Mouse (Mus musculus): Measurements from ENCODE around the gene Tent5c.

Tent5c gene

DNA sequence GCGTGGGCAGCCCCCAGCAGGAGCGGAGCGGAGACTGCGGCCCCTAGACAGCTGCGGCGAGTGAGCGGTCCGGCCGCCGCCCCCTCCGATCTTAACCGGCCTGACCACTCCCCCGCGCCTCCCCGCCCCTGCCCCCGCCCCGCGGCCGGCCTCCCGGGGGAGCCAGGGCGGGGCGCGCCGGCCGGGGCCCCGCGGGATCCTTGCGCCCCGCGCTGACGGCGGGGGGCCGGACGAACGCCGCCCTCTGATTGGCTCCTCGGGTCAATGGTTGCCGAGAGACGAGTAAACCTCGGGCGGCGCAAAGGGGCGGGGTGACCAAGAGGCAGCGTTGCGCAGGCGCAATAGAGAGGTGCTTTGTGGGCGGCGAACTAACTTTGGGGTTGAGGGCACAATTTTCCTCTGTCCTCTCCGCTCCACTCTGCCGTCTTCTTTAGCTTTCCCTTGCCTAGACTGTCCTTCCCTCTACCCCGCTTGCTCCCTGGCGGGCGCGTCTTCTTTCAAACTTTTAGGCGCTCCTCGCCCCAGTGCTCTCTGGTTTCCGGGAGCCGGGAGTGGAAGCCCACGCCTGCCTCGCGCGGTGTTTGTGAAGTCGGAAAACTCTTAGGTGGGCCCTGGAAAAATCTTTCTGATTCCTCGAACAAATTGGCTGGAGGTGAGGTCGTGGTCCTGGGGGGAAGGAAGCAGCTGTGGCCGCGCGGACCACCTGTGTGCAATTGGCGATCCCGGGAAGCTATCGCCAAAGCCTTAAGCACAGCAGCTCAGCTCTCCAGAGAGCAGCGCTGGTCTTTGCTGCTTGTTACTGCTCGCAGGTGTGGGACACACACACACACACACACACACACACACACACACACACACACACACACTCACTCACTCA, at the start of gene Tent5c:
Gene Tent5c, minus strand, starts transcription at position 192 of the 877 bp plus-strand sequence.
- DNase-seq (ENCODE audit: low spot score) = peak; percentile 92

DNA sequence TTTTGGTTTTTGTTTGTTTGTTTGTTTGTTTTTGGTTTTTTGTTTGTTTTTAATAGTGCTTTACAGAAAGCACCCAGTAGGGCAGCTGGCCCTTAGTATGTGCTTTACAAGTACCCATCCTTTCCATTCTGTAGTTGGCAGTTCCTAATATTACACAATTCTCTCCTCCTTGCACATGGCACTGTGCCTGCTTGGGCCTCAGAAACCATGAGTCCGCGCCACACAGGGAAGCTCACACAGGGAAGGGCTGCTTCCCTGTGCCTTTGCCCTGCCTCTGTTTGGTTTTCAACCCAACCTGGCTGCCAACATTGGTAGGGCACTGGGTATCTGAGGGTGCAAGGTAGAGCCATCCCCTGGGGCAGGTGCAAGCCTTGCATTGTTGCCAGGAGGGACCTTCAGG, 47.6 kb upstream of the Tent5c start:
- DNase-seq (ENCODE audit: low spot score) = no peak

DNA sequence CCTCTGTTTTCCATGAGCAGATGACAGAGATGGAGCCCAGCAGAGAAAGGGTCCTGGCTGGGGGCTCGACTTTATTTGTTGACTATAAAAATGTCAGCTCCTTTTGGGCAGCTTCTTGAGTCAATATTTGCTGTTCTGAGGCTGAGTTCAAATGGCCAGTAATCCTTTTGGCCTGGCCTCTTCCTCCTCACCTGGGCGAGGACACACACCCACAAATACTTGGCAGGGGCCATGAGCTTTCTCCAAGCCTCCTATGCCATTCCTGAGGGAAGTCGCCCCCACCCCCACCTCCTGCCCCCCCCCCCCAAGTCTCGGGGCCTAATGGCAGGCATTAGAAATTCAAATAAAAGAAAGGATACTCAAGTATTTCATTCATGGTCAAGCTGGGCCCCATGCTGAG, 46.8 kb upstream of the Tent5c start:
- no peak for DNase-seq (ENCODE audit: low spot score)

DNA sequence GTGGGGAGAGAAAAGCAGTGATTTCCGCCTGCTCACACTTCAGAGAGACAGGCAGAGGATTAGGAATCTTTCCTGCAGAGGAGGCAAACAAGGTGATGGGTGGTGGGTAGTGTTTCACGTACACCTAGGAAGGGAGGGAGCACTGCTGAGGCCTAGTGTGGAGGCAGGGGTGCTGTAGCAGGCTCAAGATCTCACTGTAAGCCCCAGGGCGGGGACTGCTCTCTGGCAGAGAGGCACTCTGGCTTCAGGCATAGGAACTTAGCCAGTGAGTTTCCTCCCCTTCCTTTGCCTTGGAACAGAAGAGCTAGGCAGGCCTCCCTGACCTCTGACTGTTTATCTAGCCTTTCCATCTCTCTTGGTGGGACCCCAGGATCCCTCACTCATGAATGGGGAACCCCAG, 46.2 kb upstream of the Tent5c start:
- no peak for DNase-seq (ENCODE audit: low spot score)

DNA sequence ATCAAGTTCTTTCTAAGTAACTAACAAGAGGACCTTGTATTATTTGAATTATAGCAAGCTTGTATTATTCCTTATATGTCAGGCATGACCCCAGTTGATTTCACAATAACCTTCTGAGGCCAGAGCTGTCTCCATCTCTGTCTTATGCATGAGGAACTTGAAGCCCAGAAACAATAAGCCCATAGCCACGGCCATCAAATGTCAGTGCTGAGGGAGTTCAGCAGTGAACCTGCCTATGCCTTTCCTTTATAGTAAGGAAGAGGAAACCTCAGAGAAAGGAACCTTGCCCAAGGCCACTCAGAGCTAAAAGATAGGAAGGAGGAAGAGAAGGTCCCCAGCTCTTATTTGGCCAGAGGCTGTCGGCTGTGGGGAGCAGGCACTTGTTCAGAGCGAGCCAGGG, 45.3 kb upstream of the Tent5c start:
- DNase-seq (ENCODE audit: low spot score) = no peak

DNA sequence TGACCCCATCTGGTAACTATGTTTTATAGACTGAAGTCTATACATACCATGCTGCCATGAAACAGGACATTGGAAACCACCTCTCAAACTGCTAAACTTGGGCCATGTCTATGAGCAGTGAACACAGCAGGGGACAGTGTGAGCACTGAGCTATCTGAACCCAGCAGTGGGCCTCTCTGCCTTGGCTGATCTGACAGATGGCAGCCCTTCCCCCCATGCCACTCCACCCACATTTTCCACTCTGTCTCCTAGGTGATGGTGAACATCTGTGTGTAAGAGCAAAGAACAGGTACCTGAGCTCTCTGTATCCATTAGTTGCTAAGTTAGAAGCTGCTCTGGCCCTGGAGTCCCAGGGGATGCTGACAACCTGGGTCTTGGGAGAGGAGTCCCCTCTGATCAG, 44.3 kb upstream of the Tent5c start:
- no peak for DNase-seq (ENCODE audit: low spot score)

DNA sequence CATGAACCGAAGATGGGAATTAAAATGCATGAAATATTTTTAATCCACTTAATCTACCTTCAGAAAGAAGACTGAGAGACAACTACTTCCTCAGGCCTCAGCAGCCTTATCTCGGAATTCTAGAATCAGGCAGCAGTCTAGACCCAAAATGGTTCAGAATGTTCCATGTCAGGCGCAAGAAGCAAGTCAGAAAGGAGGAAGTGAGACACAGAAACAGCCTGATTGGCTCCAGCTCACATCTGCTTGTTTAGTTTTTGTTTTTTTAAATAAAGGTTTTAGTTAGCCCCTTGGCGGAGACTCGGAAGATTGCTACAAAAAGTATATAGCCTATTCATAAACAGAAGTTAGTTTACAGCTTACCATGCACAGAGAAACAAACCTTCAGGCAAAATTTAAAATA, 41.8 kb upstream of the Tent5c start:
- no peak for DNase-seq (ENCODE audit: low spot score)

DNA sequence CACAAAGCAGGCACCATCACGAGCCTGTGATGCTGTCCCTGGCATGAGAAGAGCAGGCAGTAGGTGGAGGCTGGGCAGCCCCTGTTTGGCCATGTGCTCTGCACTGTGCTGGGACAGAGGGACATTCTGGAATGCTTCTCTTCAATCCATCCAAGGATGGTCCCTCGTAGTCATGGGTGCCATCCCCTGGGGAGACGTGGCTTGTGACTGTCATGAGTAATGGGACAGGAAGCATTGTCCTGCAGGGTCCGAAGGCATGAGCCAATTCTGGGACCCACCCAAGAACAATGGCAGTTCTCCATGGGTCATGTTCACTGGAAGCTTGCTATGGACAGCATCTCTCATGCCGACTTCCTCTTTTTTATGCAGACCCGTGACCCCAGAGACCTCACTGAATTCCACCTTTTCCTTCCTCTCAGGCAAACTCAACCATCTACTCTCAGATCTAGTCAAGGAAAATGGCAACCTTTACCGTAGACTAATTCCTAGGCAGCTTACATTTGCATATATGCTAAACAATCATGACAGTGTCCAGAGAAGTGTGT, 41.2 kb upstream of the Tent5c start:
- no peak for DNase-seq (ENCODE audit: low spot score)

DNA sequence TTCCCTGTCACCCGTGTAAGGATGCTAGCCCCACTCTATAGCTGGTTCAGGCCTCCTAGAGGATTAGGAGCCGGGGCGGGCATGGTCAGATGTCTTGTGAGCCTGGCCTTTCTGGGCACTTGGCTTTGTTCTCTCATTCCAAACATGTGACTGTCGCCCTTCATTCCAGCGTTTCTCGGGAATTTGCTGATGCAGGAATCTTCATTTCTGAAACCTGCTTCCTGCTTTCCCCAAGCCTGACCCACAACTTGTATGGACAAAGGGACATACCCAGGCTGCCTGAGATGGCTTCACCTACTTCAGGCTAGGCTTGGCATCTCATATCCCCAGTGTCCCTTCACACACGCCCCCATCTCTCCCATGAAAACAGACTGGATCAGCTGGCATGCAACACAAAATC, 33.5 kb upstream of the Tent5c start:
- no peak for DNase-seq (ENCODE audit: low spot score)

DNA sequence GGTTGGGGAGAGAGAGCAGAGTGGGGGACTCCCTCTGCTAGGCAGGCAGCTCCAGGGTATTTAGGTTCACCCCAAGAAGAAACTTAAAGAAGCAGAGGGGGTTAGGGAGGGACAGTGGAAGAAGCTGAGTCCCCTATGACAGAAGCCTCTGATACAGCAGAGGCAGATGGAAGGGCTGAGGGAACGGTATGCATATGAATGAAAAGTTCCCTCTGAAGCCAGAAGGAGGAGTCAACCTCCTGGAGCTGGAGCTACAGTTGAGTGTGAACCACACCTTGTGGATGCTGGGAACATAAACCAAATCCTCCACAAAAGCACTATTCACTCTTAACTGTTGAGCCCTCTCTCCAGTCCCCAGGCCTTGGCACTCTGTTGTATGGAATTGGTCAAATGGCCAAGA, 32.5 kb upstream of the Tent5c start:
- DNase-seq (ENCODE audit: low spot score) = no peak

DNA sequence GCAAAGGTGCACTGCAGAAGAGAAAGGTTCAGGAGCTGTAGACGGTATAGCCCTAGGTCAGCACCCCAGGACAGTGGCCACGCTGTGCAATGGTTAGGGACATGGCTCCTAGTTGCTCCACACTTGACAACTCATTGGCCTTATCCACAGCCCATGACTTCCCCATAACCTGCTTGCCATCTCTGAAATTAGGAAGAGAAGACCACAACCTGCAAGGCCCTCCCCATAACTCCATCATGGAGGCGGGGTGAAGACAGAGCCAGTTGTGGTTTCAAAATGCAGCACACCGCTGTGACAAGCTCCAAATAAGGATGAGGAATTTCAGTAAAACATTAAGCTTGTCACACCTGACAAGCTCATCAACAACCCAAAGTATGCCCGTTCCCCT, 26.6 kb upstream of the Tent5c start:
- DNase-seq (ENCODE audit: low spot score) = no peak

DNA sequence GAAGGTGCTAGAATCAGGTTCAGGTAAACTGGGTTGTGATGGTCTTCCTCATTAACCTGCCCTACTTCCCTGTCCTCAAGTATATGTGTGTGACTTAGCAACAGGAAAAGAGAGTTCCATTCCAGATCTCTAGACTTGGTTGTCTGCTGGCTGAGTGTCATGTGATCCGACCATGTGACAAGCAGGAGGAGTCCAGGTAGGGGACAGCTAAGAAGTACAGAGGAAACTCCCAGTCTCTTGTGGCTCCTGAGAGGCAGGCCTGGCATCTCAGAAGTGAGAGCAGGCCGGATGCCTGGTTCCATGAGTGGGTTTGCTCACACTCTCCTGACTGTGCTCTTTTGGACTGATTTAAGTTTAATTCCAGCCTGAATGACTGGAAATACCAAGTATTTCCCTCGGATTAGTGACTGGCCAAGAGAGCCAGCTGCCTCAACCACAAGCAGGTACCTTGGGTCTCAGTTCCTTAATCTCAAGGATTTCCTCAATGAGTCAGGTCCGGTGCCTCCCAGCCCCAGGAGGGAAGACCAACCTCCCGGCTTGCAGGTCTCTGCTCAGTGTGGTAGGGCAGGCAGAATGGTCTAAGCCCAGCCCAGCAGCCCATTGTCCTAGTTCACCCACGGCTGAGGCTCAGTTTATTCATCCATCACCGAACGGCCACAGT, 26.1 kb upstream of the Tent5c start:
- no peak for DNase-seq (ENCODE audit: low spot score)

DNA sequence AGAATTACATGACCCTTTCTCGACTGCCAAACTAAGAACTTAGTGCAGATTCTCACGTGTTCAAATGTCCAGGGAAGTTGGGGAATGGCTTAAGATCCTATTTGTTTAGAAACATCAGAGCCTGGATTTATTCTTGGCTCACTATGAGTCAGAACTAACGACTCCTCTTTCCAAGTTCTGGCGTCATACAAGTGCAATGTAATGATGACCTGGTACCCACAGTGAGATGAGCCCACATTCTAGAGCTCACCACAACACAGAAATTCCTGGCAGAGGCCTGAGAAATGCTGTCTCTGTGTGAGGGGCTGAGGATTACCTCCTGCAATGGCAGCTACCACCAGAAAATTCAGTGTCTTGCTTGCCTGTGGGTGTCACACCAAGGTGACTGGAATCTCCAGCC, 18.1 kb upstream of the Tent5c start:
- DNase-seq (ENCODE audit: low spot score) = no peak

DNA sequence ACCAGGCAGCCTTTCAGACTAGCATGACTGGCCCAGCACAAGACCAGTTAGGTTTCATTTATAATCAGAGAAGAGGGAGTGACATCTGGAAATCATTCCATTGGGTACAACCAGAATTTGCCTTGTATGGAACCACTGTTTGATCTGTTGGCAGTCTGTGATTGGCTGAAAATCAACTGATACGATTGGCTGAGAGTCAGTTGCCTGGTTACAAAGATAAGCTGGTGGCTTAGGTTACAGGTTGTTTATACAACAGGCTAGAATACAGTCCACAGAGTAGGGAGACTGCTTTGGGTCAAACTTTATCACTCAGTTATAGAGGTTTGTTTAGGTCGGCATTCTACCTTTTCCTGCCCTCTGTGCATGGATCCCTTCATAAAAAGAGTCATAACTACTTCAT, 17.6 kb upstream of the Tent5c start:
- no peak for DNase-seq (ENCODE audit: low spot score)

DNA sequence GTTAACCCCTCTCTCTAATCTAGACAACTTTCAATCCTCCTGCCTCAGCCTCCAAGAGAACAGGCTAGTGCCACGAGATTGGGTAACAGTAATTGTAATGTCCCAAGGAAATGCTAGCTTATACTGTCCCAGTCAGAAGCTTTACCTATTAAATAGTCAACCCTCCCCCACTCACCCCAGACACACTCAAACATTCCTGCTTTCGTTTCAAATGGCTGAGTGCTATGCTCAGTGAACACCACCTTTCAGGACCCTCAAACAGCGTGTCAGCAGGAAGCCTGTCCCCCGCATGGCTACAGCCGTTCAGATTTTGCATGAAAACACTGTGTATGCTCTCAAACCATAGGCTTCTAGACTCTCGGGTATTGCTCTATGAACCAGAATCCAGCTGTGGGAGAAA, 14.8 kb upstream of the Tent5c start:
- no peak for DNase-seq (ENCODE audit: low spot score)

DNA sequence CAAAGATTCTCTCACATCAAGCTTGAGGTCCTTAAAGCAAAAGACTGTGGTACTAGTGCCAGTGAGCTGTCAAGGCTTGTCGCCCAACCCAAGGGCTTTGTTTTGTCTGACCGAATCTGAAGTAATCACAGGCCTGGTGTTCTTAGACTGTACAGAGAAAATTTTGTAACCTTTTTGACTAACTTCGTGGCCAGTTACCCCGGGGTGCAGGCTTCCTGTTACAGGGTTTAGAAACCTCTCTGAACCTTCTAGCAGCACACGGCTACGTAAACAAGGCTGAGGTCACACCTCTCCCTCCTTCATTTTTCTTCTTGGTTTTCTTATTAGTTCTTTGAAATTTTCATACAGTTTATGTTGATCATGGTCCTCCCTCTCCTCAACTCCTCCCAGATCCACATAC, 13.4 kb upstream of the Tent5c start:
- no peak for DNase-seq (ENCODE audit: low spot score)

DNA sequence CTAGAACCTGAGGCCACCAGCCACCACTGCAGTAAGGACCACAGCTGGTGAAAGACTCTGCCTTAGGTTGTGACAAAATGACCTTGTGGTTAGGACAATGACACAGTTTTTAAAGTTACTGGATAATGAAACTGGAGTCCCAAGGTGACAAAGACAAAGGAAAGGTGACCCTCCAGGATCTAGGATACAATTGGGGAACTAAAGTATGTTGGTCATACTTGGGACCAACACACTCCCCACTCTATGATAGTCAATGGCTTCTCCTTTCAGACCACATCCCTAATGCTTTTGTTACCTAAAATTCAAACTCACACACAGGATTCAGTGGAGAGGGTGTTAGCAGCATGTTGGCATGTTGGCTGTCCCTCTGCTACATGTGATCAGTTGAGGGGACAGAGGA, 12.8 kb upstream of the Tent5c start:
- DNase-seq (ENCODE audit: low spot score) = no peak

DNA sequence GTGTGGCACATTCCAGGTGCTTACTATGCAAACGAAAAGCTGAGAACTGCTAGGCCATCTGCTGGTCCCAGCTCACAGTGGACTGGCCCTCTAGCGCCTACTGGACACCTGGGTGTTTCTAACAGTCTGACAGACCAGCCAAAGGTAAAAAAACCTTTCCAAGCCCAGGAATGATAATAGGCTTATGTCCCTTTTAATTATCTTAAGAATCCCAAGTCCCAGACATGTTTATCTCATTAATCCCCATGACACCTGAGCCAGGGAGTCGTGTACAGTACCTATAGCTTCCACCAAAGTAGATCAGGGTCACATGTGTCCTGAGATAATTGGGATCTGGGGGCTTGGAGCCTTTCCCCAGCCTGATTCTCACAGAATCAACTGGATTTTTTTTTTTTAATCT, 7.0 kb upstream of the Tent5c start:
- DNase-seq (ENCODE audit: low spot score) = no peak

DNA sequence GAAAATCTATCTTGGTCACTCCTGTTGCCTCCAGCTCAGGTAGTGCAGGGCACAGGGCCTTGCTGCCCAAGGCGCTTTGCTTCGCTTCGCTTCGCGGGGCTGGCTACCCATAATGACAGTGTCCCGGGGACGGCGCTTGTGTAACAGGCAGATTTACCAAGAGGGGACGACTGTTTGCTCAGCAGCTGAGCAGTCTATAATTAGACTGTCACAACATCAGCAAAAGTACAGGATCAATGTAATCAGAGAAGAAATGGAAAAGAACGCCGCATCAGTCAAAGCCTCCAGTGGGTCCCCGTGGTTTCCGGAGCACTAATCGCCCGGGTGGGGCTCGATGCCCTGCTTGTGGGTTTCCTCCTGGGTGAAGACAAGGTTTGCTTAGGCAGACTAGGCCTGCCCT, 6.3 kb upstream of the Tent5c start:
- no peak for DNase-seq (ENCODE audit: low spot score)

DNA sequence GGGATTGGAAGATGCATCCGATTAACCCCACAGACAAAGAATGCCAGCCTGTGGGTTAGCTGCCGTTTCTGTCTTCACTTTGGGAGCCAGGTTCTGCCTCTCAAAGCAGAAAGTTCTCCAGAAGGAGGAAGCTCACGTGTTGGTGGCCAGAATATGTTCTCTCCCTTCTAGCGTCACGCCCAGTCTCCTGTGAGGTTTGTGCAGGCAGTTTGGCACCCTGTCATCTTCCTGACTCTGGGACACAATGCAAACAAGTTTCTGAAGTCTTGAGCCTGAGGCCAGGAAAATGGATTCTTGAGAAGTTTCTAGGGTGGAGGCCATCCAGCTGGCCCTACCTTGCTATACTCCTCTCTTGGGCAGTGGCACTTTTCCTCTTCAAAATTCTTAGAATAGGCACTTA, 5.8 kb upstream of the Tent5c start:
- no peak for DNase-seq (ENCODE audit: low spot score)

DNA sequence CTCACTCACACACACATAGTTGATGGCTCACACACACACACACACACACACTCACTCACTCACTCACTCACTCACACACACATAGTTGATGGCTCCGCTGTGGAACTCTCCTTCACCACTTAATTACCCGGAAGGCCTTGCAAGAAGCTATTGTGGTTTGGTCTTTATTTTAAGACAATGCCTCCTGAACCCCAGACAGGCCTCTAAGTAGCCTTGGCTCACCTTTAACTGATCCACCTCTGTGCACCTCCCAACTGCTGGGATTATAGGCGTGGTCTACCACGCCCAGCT, 831 bp upstream of the Tent5c start:
- no peak for DNase-seq (ENCODE audit: low spot score)

DNA sequence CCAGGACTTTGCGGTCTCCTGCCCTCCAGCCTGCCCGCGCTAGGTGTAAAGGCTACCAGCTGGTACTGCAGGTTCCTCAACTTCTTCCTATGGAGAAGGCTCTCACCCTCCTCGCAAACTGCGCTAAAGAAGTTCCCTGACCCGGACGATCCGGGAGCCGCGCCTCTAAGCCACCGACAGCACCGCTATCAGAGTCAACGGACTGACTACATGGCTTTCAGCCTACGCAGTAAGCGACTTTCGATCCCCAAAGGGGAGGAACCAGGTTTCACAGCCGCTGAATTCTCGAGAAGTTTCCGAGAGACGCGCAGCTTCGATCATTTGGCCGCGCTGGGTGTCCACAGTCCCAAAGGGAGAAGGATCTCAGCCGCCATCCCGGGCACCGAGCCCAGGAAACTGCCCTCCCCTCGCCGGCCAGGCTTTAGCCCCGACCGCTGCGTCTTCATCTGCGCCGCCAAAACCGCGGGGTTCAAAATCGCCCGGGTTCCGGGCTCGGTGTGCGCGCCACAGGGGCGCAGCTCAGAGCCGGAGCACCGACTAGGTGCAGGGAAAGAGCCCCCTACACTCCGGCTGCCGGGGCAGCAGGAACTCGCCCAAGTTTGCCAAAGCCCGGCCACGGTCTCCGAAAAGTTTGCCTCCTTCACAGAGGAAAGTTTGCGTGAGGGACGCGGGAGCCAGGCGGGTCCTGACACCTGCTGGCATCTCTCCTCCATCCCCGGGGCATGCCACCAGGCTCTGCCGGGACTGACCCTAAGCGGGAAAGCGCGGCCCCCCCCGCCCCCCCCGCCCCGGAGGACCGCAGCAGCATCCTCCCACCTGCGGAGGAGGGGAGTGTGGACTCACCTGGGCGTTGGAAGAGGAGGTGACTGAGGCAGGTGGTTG, 632 bp downstream of the Tent5c start:
- DNase-seq (ENCODE audit: low spot score) = peak; percentile 52

DNA sequence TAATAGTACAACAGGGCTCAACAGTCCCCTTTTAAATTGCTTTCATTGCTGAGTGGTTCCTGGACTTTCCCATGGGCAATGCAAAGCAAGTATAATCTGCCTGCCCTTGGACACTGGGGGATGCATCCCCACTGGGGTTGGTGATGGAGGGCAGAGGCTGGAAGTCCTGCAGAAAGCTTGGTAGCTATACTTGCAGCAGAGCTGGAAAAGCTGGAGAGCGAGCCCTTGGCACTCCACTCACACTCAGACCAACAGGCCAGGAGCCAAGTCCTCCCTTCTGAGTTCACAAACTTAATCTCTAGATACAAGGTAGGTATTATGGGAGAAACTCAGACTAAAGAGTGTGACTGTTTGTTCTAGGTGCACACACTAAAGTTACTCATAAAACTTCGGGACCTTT, 2.1 kb downstream of the Tent5c start:
- no peak for DNase-seq (ENCODE audit: low spot score)
